Mouse (Mus musculus) embryonic facial prominence, embryonic 12.5 days (tissue): ENCODE measurements at regions not wholly inside any gene's neighbourhood (a gene's known extent, or its start where the extent isn't known, plus 50 kb on each side); places are given as distances from the start of the nearest gene placed in this dataset.

Experiments
- ATAC-seq: fragments of 200-750 bp; cut with Nextera tagmentation; 2 replicates; pipeline ENCODE4 v1.8.0; 2017; ENCODE audit not compliant: insufficient number of reproducible peaks, insufficient read depth, low FRiP score, low TSS enrichment
- H3K27ac ChIP-seq: fragments of 300-500 bp; sonication (generic); 2 replicates; pipeline ENCODE4 v1.5.1; 2016; ENCODE audit warnings: mild to moderate bottlenecking
- H3K27me3 ChIP-seq: fragments of 300-500 bp; sonication (generic); 2 replicates; pipeline ENCODE4 v1.6.1; 2016; ENCODE audit warnings: mild to moderate bottlenecking, moderate library complexity
- H3K36me3 ChIP-seq: fragments of 300-500 bp; sonication (generic); 2 replicates; pipeline ENCODE4 v1.6.1; 2016; ENCODE audit warnings: mild to moderate bottlenecking
- H3K4me1 ChIP-seq: fragments of 300-500 bp; sonication (generic); 2 replicates; pipeline ENCODE4 v1.6.1; 2016
- H3K4me2 ChIP-seq: fragments of 300-500 bp; sonication (generic); replicated peaks from 2 replicates; pipeline ENCODE4 v1.6.1; 2016; ENCODE audit warnings: mild to moderate bottlenecking, moderate library complexity
- H3K4me3 ChIP-seq: fragments of 300-500 bp; sonication (generic); 2 replicates; pipeline ENCODE4 v1.5.1; 2016; ENCODE audit warnings: mild to moderate bottlenecking
- H3K9ac ChIP-seq: fragments of 300-500 bp; sonication (generic); 2 replicates; pipeline ENCODE4 v1.6.1; 2016; ENCODE audit warnings: mild to moderate bottlenecking, moderate library complexity
- H3K9me3 ChIP-seq: fragments of 300-500 bp; sonication (generic); 2 replicates; pipeline ENCODE4 v1.6.1; 2016; ENCODE audit warnings: mild to moderate bottlenecking, moderate library complexity
- WGBS: fragments of 180-500 bp; shearing (Covaris S2); methylation state at CpG from one replicate; pipeline ENCODE4 v1.1.7; 2016; 5-methylcytosine and 5-hydroxymethylcytosine counted together

DNA sequence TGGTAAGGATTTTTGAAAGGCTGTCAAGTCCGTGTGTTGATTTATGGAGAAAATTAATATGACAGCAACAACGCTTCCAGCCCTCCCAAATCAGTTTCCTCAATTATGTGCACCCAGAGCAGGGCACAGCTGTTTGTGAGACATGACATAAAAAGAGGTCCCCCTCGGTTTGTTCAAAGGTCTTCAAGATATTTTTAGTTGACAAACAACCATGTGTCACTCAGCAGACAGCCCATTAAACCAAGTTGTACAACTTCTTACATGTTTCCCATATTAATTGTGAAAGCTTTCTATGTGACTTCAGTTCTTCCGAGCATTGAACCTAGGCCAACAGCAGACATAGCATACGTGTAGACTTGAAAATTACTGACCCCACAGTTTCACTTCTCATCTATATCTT lies 131.5 kb upstream of the Cdh5 start:
- Histone ChIP-seq H3K4me3 (no peak overlapping the region), H3K9ac (no peak overlapping the region), H3K4me1 (no peaks in the 10 kb centered on the region), H3K27me3 (no peaks in the 10 kb centered on the region), H3K9me3 (no peaks in the 10 kb centered on the region), H3K36me3 (no peaks in the 10 kb centered on the region), H3K27ac (no peak overlapping the region), H3K4me2 (no peak overlapping the region)
- 85% methylated on average over 5 of the region's 5 CpGs for WGBS
- ATAC-seq, result no peak

- WGBS, result 90% methylated on average over 3 of the region's 3 CpGs
- Histone ChIP-seq H3K36me3 (no peaks in the 10 kb centered on the region), H3K4me2 (no peak overlapping the region), H3K9me3 (no peaks in the 10 kb centered on the region), H3K9ac (no peak overlapping the region), H3K4me3 (no peak overlapping the region), H3K27me3 (no peaks in the 10 kb centered on the region), H3K27ac (no peak overlapping the region), H3K4me1 (no peaks in the 10 kb centered on the region)
- no peak for ATAC-seq
These were observed 130.9 kb upstream of the Cdh5 start for GRCm38 (mm10) chr8:103970511-103970910.

DNA sequence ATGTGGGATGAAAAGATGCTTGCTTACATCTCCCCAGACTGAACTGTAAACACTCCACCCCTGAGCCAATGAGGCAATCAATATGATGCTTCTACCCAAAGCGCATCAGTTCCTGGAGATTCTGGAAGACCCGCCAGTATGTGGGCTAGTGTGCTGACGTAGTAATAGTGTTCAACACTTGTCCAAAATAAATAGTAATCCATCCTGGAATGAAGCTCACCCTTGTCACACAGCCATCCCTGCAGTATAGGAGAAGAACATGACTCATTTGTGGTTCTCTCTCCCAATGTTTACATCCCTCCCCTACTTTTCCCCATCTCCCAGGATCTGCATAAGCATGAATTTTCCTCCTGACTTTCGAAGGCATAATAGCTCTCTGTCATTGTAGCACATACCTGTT lies 130.5 kb upstream of the Cdh5 start:
- Histone ChIP-seq H3K4me2 (no peak overlapping the region), H3K36me3 (no peaks in the 10 kb centered on the region)
- WGBS, result 90% methylated on average over 4 of the region's 4 CpGs

GRCm38 (mm10) chr8:103976488-103976887 lies 124.9 kb upstream of the Cdh5 start:
- Histone ChIP-seq H3K36me3 (no peaks in the 10 kb centered on the region), H3K9me3 (no peaks in the 10 kb centered on the region), H3K4me3 (no peak overlapping the region), H3K9ac (no peak overlapping the region), H3K4me2 (no peak overlapping the region), H3K27me3 (no peaks in the 10 kb centered on the region), H3K27ac (no peak overlapping the region), H3K4me1 (no peaks in the 10 kb centered on the region)
- ATAC-seq, result no peak
- WGBS, result 73% methylated on average over 6 of the region's 6 CpGs

More for the DNA sequence above, 130.5 kb upstream of the Cdh5 start:
- no peak overlapping the region for H3K4me3 ChIP-seq
- no peak for ATAC-seq
- no peaks in the 10 kb centered on the region for H3K4me1 ChIP-seq
- H3K27me3 ChIP-seq, result no peaks in the 10 kb centered on the region
- no peaks in the 10 kb centered on the region for H3K9me3 ChIP-seq
- no peak overlapping the region for H3K9ac ChIP-seq
- no peak overlapping the region for H3K27ac ChIP-seq

- no peaks in the 10 kb centered on the region for H3K4me1 ChIP-seq
- no peaks in the 10 kb centered on the region for H3K36me3 ChIP-seq
- H3K9me3 ChIP-seq, result no peaks in the 10 kb centered on the region
- H3K27me3 ChIP-seq, result no peaks in the 10 kb centered on the region
- WGBS, result 85% methylated on average over 5 of the region's 5 CpGs
- H3K4me2 ChIP-seq, result no peak overlapping the region
- no peak overlapping the region for H3K27ac ChIP-seq
- H3K4me3 ChIP-seq, result no peak overlapping the region
- H3K9ac ChIP-seq, result no peak overlapping the region
- ATAC-seq, result no peak
These were observed 122.5 kb upstream of the Cdh5 start for GRCm38 (mm10) chr8:103978948-103979347.

GRCm38 (mm10) chr8:103983860-103984594 lies 117.4 kb upstream of the Cdh5 start:
- Histone ChIP-seq H3K4me2 (no peak overlapping the region), H3K4me3 (no peak overlapping the region), H3K4me1 (no peaks in the 10 kb centered on the region), H3K27ac (no peak overlapping the region), H3K9ac (no peak overlapping the region), H3K9me3 (no peaks in the 10 kb centered on the region), H3K36me3 (no peaks in the 10 kb centered on the region), H3K27me3 (no peaks in the 10 kb centered on the region)
- 58% methylated on average over 11 of the region's 11 CpGs for WGBS
- no peak for ATAC-seq

DNA sequence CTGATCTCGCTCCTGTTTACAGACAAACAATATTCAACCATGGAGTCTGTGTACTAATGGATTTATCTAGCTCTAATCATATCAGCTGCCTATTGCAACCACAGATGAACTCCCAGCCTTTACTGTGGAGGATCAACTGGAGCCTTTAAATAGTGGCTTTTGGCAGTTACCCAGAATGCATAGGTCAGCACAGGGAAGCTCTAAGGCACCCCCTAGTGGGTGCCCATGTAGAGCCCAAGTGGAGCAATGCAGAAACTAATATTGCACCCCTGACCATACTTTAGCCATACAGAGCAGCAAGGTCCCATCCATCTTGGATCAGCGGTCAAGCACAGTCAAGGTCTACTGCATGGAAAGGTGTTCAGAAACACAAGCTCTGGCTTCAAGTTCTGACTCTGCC lies 115.8 kb upstream of the Cdh5 start:
- H3K4me1 ChIP-seq, result no peaks in the 10 kb centered on the region
- no peaks in the 10 kb centered on the region for H3K27me3 ChIP-seq
- 88% methylated on average over 2 of the region's 2 CpGs for WGBS
- H3K9ac ChIP-seq, result no peak overlapping the region
- no peaks in the 10 kb centered on the region for H3K9me3 ChIP-seq
- no peak for ATAC-seq
- no peak overlapping the region for H3K4me2 ChIP-seq
- no peak overlapping the region for H3K4me3 ChIP-seq
- H3K27ac ChIP-seq, result no peak overlapping the region
- H3K36me3 ChIP-seq, result no peaks in the 10 kb centered on the region

DNA sequence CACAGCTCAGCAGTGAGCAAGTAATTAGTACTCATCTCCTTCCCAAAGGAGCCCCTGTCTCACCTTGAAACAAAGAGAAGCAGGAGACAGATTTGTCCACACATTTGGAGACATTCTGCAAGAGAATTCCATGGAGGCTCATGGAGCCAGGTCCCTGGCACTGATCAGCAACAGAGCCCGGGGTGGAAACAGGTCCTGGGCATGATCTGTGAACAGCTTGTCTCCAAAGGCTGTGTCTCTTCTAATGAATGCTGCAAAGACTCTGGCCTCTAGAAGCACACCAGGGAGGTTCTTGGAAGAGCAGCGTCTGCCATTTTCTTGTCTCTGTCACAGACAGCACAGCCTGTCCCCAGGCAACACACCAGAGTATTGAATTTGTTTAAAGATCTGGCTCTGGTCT lies 107.5 kb upstream of the Cdh5 start:
- 84% methylated on average over 2 of the region's 2 CpGs for WGBS
- ATAC-seq, result no peak
- no peak overlapping the region for H3K9ac ChIP-seq

DNA sequence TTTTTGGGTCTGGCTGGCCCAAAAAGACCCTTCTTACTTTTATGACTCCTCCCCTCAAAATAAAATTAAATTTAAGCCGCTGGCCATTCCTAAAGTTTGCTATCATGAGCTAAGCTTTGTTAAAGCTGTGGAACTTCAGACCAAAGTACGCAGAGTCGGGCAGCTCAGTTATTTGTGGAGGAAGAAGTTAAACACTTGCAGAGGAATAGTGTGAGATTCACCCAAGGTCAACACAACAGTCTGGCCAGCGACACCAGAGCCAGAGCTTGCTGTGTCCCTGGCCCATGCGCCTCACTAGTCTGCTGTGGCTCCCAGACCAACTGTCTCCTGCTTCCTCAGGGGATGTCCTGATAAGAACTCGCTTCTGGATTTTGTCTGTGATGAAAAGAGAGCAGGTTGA lies 103.3 kb upstream of the Cdh5 start:
- Histone ChIP-seq H3K4me1 (no peaks in the 10 kb centered on the region; the same call in 1 of the 2 replicates), H3K27ac (no peak overlapping the region), H3K9me3 (no peaks in the 10 kb centered on the region), H3K4me3 (no peak overlapping the region), H3K4me2 (no peak overlapping the region), H3K9ac (no peak overlapping the region), H3K36me3 (no peaks in the 10 kb centered on the region), H3K27me3 (no peaks in the 10 kb centered on the region)
- WGBS, result 88% methylated on average over 6 of the region's 6 CpGs
- no peak for ATAC-seq

More for the DNA sequence above, 107.5 kb upstream of the Cdh5 start:
- Histone ChIP-seq H3K36me3 (no peaks in the 10 kb centered on the region), H3K27me3 (no peaks in the 10 kb centered on the region), H3K4me3 (no peak overlapping the region), H3K4me1 (no peaks in the 10 kb centered on the region), H3K27ac (no peak overlapping the region), H3K4me2 (no peak overlapping the region), H3K9me3 (no peaks in the 10 kb centered on the region)

DNA sequence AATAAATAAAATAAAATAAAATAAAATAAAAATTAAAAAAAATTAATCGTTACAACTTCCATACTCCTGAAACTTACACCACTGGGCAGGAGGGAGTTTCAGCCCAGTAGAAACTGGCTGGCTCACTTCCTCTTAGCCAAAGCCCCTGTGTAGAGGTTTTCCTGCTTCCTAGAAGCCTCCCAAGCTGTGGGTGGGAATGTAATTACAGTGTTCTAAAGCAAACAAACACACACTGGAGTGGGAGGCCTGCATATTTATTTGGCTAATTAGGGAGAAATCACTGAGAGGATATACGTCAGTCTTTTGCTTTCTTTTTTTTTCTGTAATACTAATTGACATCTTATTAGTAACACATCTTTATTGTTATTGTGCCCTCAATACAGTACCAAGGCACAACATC lies 94.2 kb upstream of the Cdh5 start:
- Histone ChIP-seq H3K36me3 (no peaks in the 10 kb centered on the region), H3K4me1 (no peaks in the 10 kb centered on the region), H3K27ac (no peak overlapping the region), H3K4me2 (no peak overlapping the region), H3K9me3 (no peaks in the 10 kb centered on the region), H3K27me3 (no peaks in the 10 kb centered on the region), H3K4me3 (no peak overlapping the region), H3K9ac (no peak overlapping the region)
- 62% methylated on average over 2 of the region's 2 CpGs for WGBS
- ATAC-seq, result no peak

DNA sequence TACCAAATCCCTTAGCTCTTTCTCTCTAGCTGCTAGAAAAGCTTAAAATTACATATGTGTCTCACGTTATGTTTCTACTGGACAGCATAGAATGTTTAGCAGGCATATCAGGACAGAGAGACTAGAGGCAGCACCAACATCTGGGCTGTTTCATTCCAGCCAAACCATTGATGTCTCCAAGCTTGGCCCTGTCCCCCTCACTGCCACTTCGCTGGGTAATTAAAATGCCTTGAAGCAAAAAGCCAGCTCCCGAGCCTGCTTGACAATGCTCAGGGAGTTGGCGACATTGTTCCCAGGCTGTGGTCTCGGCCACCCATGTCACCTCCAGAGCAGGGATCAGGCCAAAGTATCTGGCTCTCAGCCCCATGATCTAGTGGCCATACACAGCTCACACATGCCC lies 92.7 kb upstream of the Cdh5 start:
- Histone ChIP-seq H3K27me3 (no peaks in the 10 kb centered on the region), H3K27ac (no peak overlapping the region), H3K4me1 (no peaks in the 10 kb centered on the region), H3K4me2 (no peak overlapping the region), H3K36me3 (no peaks in the 10 kb centered on the region), H3K9me3 (no peaks in the 10 kb centered on the region), H3K4me3 (no peak overlapping the region), H3K9ac (no peak overlapping the region)
- WGBS, result 63% methylated on average over 5 of the region's 5 CpGs
- no peak for ATAC-seq

DNA sequence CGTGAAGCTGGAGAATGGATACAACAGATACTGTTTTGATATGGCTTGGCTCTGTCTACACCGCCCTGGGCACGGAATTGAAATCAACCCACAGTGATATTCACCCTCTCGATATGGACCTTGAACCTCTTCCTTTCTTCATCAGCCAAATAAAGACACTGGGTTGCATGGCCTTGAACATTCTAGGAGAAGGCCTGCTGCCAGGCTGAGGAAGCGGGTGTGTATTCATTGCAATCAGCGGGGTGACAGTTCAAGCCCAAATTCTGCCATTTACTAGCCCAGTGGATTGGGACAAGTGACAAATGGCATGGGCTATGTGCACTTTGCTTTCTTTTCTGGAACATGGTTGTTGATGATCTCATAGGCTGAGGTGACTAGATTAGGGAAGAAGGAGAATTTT lies 92.1 kb upstream of the Cdh5 start:
- H3K4me3 ChIP-seq, result no peak overlapping the region
- no peak for ATAC-seq
- H3K27me3 ChIP-seq, result no peaks in the 10 kb centered on the region
- no peak overlapping the region for H3K9ac ChIP-seq
- WGBS, result 94% methylated on average over 6 of the region's 6 CpGs
- 0 out of 2 replicates have a peak, but pooled peaks cover 4% of the 10 kb centered on the region for H3K4me1 ChIP-seq
- H3K27ac ChIP-seq, result no peak overlapping the region
- no peaks in the 10 kb centered on the region for H3K36me3 ChIP-seq
- no peaks in the 10 kb centered on the region for H3K9me3 ChIP-seq
- H3K4me2 ChIP-seq, result no peak overlapping the region
